Mouse (Mus musculus) layer of hippocampus, adult 9-10 months (tissue): ENCODE data around the gene Smarcd1.
A peak's percentile ranks its signal among the peaks of the same experiment; 100 is the strongest.

ENCODE experiments used
- DNase-seq: peaks from one replicate; pipeline ENCODE4 v3.0.0; 2022; ENCODE audit warnings: low spot score

The Smarcd1 gene

GRCm38 (mm10) chr15:99733186-99733585, 31.3 kb downstream of the Smarcd1 start:
- DNase-seq = no peak

GRCm38 (mm10) chr15:99735631-99736030, 33.7 kb downstream of the Smarcd1 start:
- DNase-seq = peak; percentile 100

GRCm38 (mm10) chr15:99736675-99737074, 34.7 kb downstream of the Smarcd1 start:
- DNase-seq = no peak

- no peak for DNase-seq
Measured at GRCm38 (mm10) chr15:99740229-99740628, 38.3 kb downstream of the Smarcd1 start.

- DNase-seq = no peak
Measured at GRCm38 (mm10) chr15:99754204-99754603, 52.3 kb downstream of the Smarcd1 start.
